Mouse (Mus musculus) liver, postnatal 0 days (tissue): Measurements from ENCODE around the gene Crtc2. TPM values are rescaled to one million over a fixed set of nuclear protein-coding genes. Genes with fewer than 3 reads are reported as not detected.

Experiments
- ATAC-seq: fragments of 200-750 bp; cut with Nextera tagmentation; 2 replicates; pipeline ENCODE4 v1.8.0; 2017; ENCODE audit warnings: mild to moderate bottlenecking, moderate library complexity
- DNase-seq: peaks from one replicate; pipeline ENCODE4 v3.0.0-alpha.2; 2016
- H3K27ac ChIP-seq: fragments of 300-500 bp; sonication (generic); 2 replicates; pipeline ENCODE4 v1.5.1; 2014; ENCODE audit warnings: antibody characterized with exemption, moderate library complexity, mild to moderate bottlenecking, low read depth
- H3K27me3 ChIP-seq: fragments of 300-500 bp; sonication (generic); 2 replicates; pipeline ENCODE4 v1.6.1; 2014; ENCODE audit warnings: low read length, control low read depth, mixed read lengths; ENCODE audit not compliant: insufficient read depth
- H3K36me3 ChIP-seq: fragments of 300-500 bp; sonication (generic); replicated peaks from 2 replicates; pipeline ENCODE4 v1.6.1; 2014; ENCODE audit warnings: mild to moderate bottlenecking, control low read depth, low read length, moderate library complexity, mixed read lengths; ENCODE audit not compliant: insufficient read depth
- H3K4me1 ChIP-seq: fragments of 300-500 bp; sonication (generic); 2 replicates; pipeline ENCODE4 v1.6.1; 2014; ENCODE audit warnings: antibody characterized with exemption, mild to moderate bottlenecking, control low read depth; ENCODE audit not compliant: insufficient read depth
- H3K4me2 ChIP-seq: fragments of 300-500 bp; sonication (generic); 2 replicates; pipeline ENCODE4 v1.6.1; 2014; ENCODE audit warnings: low read depth, mild to moderate bottlenecking, low read length, moderate library complexity, mixed read lengths
- H3K4me3 ChIP-seq: fragments of 300-500 bp; sonication (generic); 2 replicates; pipeline ENCODE4 v1.5.1; 2014; ENCODE audit warnings: low read depth, low read length
- H3K9ac ChIP-seq: fragments of 300-500 bp; sonication (generic); replicated peaks from 2 replicates; pipeline ENCODE4 v1.6.1; 2014; ENCODE audit warnings: mild to moderate bottlenecking, moderate library complexity
- H3K9me3 ChIP-seq: fragments of 300-500 bp; sonication (generic); 2 replicates; pipeline ENCODE4 v1.6.1; 2016; ENCODE audit warnings: mild to moderate bottlenecking, control low read depth, low read length, mixed read lengths
- CTCF ChIP-seq: sonication (generic); IDR thresholded peaks from 2 replicates; pipeline ENCODE4 v1.5.1; 2016; ENCODE audit warnings: antibody characterized with exemption, low read depth
- EP300 ChIP-seq: IDR thresholded peaks from 2 replicates; pipeline ENCODE4 v1.6.1; 2016; ENCODE audit warnings: antibody characterized with exemption, low read depth, mild to moderate bottlenecking
- WGBS: fragments of 180-500 bp; shearing (Covaris S2); extraction: QIAGEN DNeasy Blood & Tissue Kit; methylation state at CpG from one replicate; pipeline ENCODE4 v1.1.7; 2014; ENCODE audit not compliant: insufficient replicate concordance; 5-methylcytosine and 5-hydroxymethylcytosine counted together
- polyA plus RNA-seq: library from polyadenylated mRNA; unstranded; fragments of >200 nt; fragmentation: Nextera tagmentation; extraction: Ambion mirVana; gene quantifications from 2 replicates; pipeline ENCODE4 v1.2.1, GENCODE M21; 2015

Gene Crtc2
- polyA plus RNA-seq, 1 experiment from 2014 or later: 6.6 TPM

- Histone ChIP-seq H3K9ac (peak within 1 kb of the TSS; percentile 90), H3K4me3 (peak within 1 kb of the TSS; percentile 87), H3K4me2 (peak within 1 kb of the TSS; percentile 91), H3K27ac (peak within 1 kb of the TSS; percentile 90), H3K9me3 (no peaks in the 10 kb centered on the region), H3K36me3 (peaks cover 26% of the 10 kb centered on the region), H3K4me1 (peaks cover 15% of the 10 kb centered on the region), H3K27me3 (no peaks in the 10 kb centered on the region)
- peak; percentile 90 for DNase-seq
- under 1% methylated on average over 38 of the region's 42 CpGs for WGBS
- ATAC-seq: peak; percentile 94
- TF ChIP-seq CTCF (no peak), EP300 (peak; percentile 41; the same call in 1 of the 2 replicates)
Observed at GRCm38 (mm10) chr3:90213377-90213866, 40.5 kb upstream of the Crtc2 start, which contains the start of the genes Rps27 and Rab13. Gene Rps27 (minus strand): TSS chr3:90213651. Gene Rab13 (plus strand): TSS chr3:90213695.

GRCm38 (mm10) chr3:90213956-90214684 lies 39.8 kb upstream of the Crtc2 start:
- Histone ChIP-seq H3K36me3 (peaks cover 24% of the 10 kb centered on the region), H3K4me1 (peaks cover 15% of the 10 kb centered on the region), H3K27ac (no peak overlapping the region), H3K4me2 (peak overlapping the region; percentile 91), H3K9ac (0 out of 2 replicates have a peak overlapping the region, but pooled peaks have one; percentile 1), H3K9me3 (no peaks in the 10 kb centered on the region), H3K27me3 (no peaks in the 10 kb centered on the region), H3K4me3 (peak overlapping the region; percentile 87)
- DNase-seq (no peak), ATAC-seq (no peak)
- 18% methylated on average over 12 of the region's 12 CpGs for WGBS
- TF ChIP-seq EP300 (no peak), CTCF (no peak)

GRCm38 (mm10) chr3:90215825-90216380 lies 38.1 kb upstream of the Crtc2 start:
- no peaks in the 10 kb centered on the region for H3K27me3 ChIP-seq
- no peaks in the 10 kb centered on the region for H3K9me3 ChIP-seq
- H3K4me3 ChIP-seq: no peak overlapping the region
- no peak overlapping the region for H3K9ac ChIP-seq
- TF ChIP-seq EP300 (no peak), CTCF (peak; percentile 46)
- peaks cover 12% of the 10 kb centered on the region for H3K36me3 ChIP-seq
- ATAC-seq (no peak), DNase-seq (no peak)
- H3K4me2 ChIP-seq: no peak overlapping the region
- no peak overlapping the region for H3K27ac ChIP-seq
- H3K4me1 ChIP-seq: peaks cover 27% of the 10 kb centered on the region
- WGBS: 31% methylated on average over 1 of the region's 1 CpGs

- peaks cover 17% of the 10 kb centered on the region for H3K4me1 ChIP-seq
- H3K4me3 ChIP-seq: peak overlapping the region; percentile 56
- H3K9ac ChIP-seq: peak overlapping the region; percentile 68
- 8% methylated on average over 6 of the region's 6 CpGs for WGBS
- H3K9me3 ChIP-seq: no peaks in the 10 kb centered on the region
- ATAC-seq (peak; percentile 72), DNase-seq (peak; percentile 57)
- no peaks in the 10 kb centered on the region for H3K27me3 ChIP-seq
- peak overlapping the region; percentile 75 for H3K27ac ChIP-seq
- TF ChIP-seq EP300: no peak
- peak; percentile 78 for TF ChIP-seq CTCF
- no peaks in the 10 kb centered on the region for H3K36me3 ChIP-seq
- H3K4me2 ChIP-seq: peak overlapping the region; percentile 94
Observed at GRCm38 (mm10) chr3:90220088-90220487, 33.9 kb upstream of the Crtc2 start.

GRCm38 (mm10) chr3:90220531-90220951 lies 33.4 kb upstream of the Crtc2 start:
- 1% methylated on average over 19 of the region's 20 CpGs for WGBS
- Histone ChIP-seq H3K36me3 (no peaks in the 10 kb centered on the region), H3K9ac (peak overlapping the region; percentile 68), H3K27ac (peak overlapping the region; percentile 75), H3K4me1 (peaks cover 17% of the 10 kb centered on the region), H3K9me3 (no peaks in the 10 kb centered on the region), H3K4me2 (peak overlapping the region; percentile 94), H3K4me3 (peak overlapping the region; percentile 56), H3K27me3 (no peaks in the 10 kb centered on the region)
- TF ChIP-seq CTCF: no peak
- no peak for TF ChIP-seq EP300
- ATAC-seq: peak; percentile 81
- peak; percentile 69 for DNase-seq

GRCm38 (mm10) chr3:90221123-90221522 lies 32.8 kb upstream of the Crtc2 start:
- TF ChIP-seq EP300: no peak
- no peak for TF ChIP-seq CTCF
- Histone ChIP-seq H3K4me3 (peak overlapping the region; percentile 56), H3K36me3 (no peaks in the 10 kb centered on the region), H3K9me3 (no peaks in the 10 kb centered on the region), H3K4me2 (peak overlapping the region; percentile 94), H3K27me3 (no peaks in the 10 kb centered on the region), H3K4me1 (peaks cover 17% of the 10 kb centered on the region), H3K9ac (peak overlapping the region; percentile 68), H3K27ac (peak overlapping the region; percentile 75; the same call in 1 of the 2 replicates)
- no peak for ATAC-seq
- DNase-seq: no peak
- WGBS: 15% methylated on average over 5 of the region's 5 CpGs
